Mouse (Mus musculus): ENCODE results near the gene Actbl2.

GRCm38 (mm10) chr13:111232416-111232815, 22.4 kb upstream of the Actbl2 start:
- TF ChIP-seq CTCF (IDR thresholded peaks at IDR 0.05; ENCODE audit: control insufficient read depth, insufficient read depth, insufficient replicate concordance, low read depth, low read length): no peak
- TF ChIP-seq POLR2A (IDR thresholded peaks at IDR 0.05; ENCODE audit: control insufficient read depth, low read depth, low read length): no peak

All from testis, adult 2 months (tissue).